Mouse (Mus musculus): ENCODE data around the gene Rad51b. TPM values are rescaled to one million over a fixed set of nuclear protein-coding genes. Genes with fewer than 3 reads are reported as not detected.
A peak's percentile ranks its signal among the peaks of the same experiment; 100 is the strongest.

Rad51b gene
- polyA plus RNA-seq, 1 experiment from 2014 or later = 2.7 TPM

DNA sequence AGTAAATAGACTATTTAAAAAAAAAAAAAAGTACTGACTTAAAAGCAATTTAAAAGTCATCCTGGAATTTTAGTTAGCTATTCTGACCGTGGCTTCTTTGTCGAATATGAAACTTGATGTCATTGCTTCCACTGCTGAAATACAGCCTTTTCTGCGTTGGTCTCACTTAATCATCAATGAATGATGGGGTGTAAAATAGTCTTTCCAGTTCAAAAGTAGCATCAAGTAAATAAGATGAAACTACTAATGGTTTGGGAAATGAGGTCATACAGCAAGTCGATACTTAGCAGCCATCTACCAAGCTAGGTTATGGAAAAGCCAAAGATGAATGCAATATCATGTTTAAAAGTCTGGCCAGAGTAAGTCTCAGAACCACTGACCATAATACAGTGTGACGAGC, 491.3 kb downstream of the Rad51b start:
- Histone ChIP-seq H3K4me3 (ENCODE audit: low read length) (no peak overlapping the region), H3K9me3 (ENCODE audit: control insufficient read depth, low read length) (no peaks in the 10 kb centered on the region), H3K36me3 (ENCODE audit: control insufficient read depth, insufficient read depth, low read length) (no peaks in the 10 kb centered on the region), H3K27ac (ENCODE audit: low read depth, low read length) (no peak overlapping the region), H3K4me1 (ENCODE audit: control insufficient read depth, insufficient read depth, low read depth, low read length) (no peaks in the 10 kb centered on the region), H3K27me3 (replicated peaks; ENCODE audit: control insufficient read depth, insufficient read depth, low read length) (no peaks in the 10 kb centered on the region), H3K9ac (ENCODE audit: low read depth, low read length) (no peak overlapping the region), H3K4me2 (ENCODE audit: low read length) (no peak overlapping the region)
- no peak for ATAC-seq
- WGBS = 94% methylated on average over 5 of the region's 5 CpGs

GRCm38 (mm10) chr12:79789481-79789880, 492.4 kb downstream of the Rad51b start:
- WGBS = 83% methylated on average over 6 of the region's 6 CpGs
- H3K4me3 ChIP-seq (ENCODE audit: low read length) = no peak overlapping the region

GRCm38 (mm10) chr12:79793382-79793781, 496.3 kb downstream of the Rad51b start:
- WGBS = 81% methylated on average over 8 of the region's 8 CpGs

More at GRCm38 (mm10) chr12:79789481-79789880, 492.4 kb downstream of the Rad51b start:
- H3K27me3 ChIP-seq (replicated peaks; ENCODE audit: control insufficient read depth, insufficient read depth, low read length) = no peaks in the 10 kb centered on the region
- no peak overlapping the region for H3K27ac ChIP-seq (ENCODE audit: low read depth, low read length)
- no peaks in the 10 kb centered on the region for H3K9me3 ChIP-seq (ENCODE audit: control insufficient read depth, low read length)
- H3K9ac ChIP-seq (ENCODE audit: low read depth, low read length) = no peak overlapping the region
- no peak for ATAC-seq
- H3K4me1 ChIP-seq (ENCODE audit: control insufficient read depth, insufficient read depth, low read depth, low read length) = no peaks in the 10 kb centered on the region
- no peak overlapping the region for H3K4me2 ChIP-seq (ENCODE audit: low read length)
- H3K36me3 ChIP-seq (ENCODE audit: control insufficient read depth, insufficient read depth, low read length) = no peaks in the 10 kb centered on the region

DNA sequence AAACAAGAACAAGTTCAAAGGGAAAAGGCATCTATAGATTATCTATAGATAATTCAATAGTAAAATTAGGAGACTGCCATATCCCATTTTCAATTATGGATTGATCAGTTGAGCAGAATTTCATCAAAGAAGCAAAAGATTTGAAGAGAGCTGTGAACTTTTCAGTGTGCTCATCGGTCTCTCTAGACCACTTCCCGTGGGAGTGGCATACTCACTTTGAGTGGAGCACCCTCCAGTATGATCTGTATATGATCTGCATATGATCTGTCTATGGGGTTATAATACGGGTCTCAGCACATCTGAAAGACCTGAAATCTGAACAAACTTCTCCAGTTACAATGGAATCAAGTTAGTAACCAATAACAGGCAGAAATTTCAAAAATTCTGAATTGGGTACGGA, 497.7 kb downstream of the Rad51b start:
- H3K27me3 ChIP-seq (replicated peaks; ENCODE audit: control insufficient read depth, insufficient read depth, low read length) = no peaks in the 10 kb centered on the region
- 97% methylated on average over 4 of the region's 4 CpGs for WGBS
- H3K9ac ChIP-seq (ENCODE audit: low read depth, low read length) = no peak overlapping the region

More at GRCm38 (mm10) chr12:79793382-79793781, 496.3 kb downstream of the Rad51b start:
- Histone ChIP-seq H3K4me1 (ENCODE audit: control insufficient read depth, insufficient read depth, low read depth, low read length) (no peaks in the 10 kb centered on the region), H3K27me3 (replicated peaks; ENCODE audit: control insufficient read depth, insufficient read depth, low read length) (no peaks in the 10 kb centered on the region), H3K9me3 (ENCODE audit: control insufficient read depth, low read length) (no peaks in the 10 kb centered on the region), H3K9ac (ENCODE audit: low read depth, low read length) (no peak overlapping the region), H3K27ac (ENCODE audit: low read depth, low read length) (no peak overlapping the region), H3K36me3 (ENCODE audit: control insufficient read depth, insufficient read depth, low read length) (no peaks in the 10 kb centered on the region), H3K4me3 (ENCODE audit: low read length) (no peak overlapping the region), H3K4me2 (ENCODE audit: low read length) (no peak overlapping the region)
- ATAC-seq = no peak

DNA sequence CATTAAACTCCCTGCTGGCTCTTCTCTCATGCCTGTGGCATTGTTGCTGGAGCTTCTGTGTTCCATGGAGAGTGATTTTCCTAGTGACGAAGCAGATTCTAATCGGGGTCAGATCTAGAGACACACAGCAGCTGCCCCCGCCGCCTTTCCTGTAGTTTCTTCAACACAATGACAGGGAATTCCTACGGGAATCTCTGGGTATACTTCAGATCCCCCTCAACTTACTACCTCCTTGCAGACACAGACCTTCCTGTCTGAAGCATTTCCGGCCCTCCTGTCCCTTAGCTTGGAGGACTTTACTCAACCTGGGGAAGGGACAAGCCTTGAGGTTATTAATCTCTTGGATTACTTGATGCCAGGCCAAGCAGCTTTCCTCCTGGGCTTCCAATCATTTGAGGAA, 499.2 kb downstream of the Rad51b start:
- no peak overlapping the region for H3K27ac ChIP-seq (ENCODE audit: low read depth, low read length)
- H3K4me1 ChIP-seq (ENCODE audit: control insufficient read depth, insufficient read depth, low read depth, low read length) = no peaks in the 10 kb centered on the region
- H3K4me3 ChIP-seq (ENCODE audit: low read length) = no peak overlapping the region
- WGBS = 69% methylated on average over 6 of the region's 6 CpGs
- no peak overlapping the region for H3K4me2 ChIP-seq (ENCODE audit: low read length)
- H3K9me3 ChIP-seq (ENCODE audit: control insufficient read depth, low read length) = no peaks in the 10 kb centered on the region
- ATAC-seq = no peak
- no peaks in the 10 kb centered on the region for H3K36me3 ChIP-seq (ENCODE audit: control insufficient read depth, insufficient read depth, low read length)
- H3K9ac ChIP-seq (ENCODE audit: low read depth, low read length) = no peak overlapping the region
- H3K27me3 ChIP-seq (replicated peaks; ENCODE audit: control insufficient read depth, insufficient read depth, low read length) = no peaks in the 10 kb centered on the region

More for the DNA sequence above, 497.7 kb downstream of the Rad51b start:
- no peak overlapping the region for H3K27ac ChIP-seq (ENCODE audit: low read depth, low read length)
- no peaks in the 10 kb centered on the region for H3K36me3 ChIP-seq (ENCODE audit: control insufficient read depth, insufficient read depth, low read length)
- no peaks in the 10 kb centered on the region for H3K9me3 ChIP-seq (ENCODE audit: control insufficient read depth, low read length)
- H3K4me3 ChIP-seq (ENCODE audit: low read length) = no peak overlapping the region
- ATAC-seq = no peak
- no peak overlapping the region for H3K4me2 ChIP-seq (ENCODE audit: low read length)
- no peaks in the 10 kb centered on the region for H3K4me1 ChIP-seq (ENCODE audit: control insufficient read depth, insufficient read depth, low read depth, low read length)

GRCm38 (mm10) chr12:79796823-79797821, 500.0 kb downstream of the Rad51b start:
- H3K27ac ChIP-seq (ENCODE audit: low read depth, low read length) = peak overlapping the region; percentile 2; the same call in 1 of the 2 replicates
- H3K4me2 ChIP-seq (ENCODE audit: low read length) = no peak overlapping the region
- no peak overlapping the region for H3K4me3 ChIP-seq (ENCODE audit: low read length)
- H3K9ac ChIP-seq (ENCODE audit: low read depth, low read length) = no peak overlapping the region
- H3K9me3 ChIP-seq (ENCODE audit: control insufficient read depth, low read length) = no peaks in the 10 kb centered on the region
- no peak for ATAC-seq
- no peaks in the 10 kb centered on the region for H3K36me3 ChIP-seq (ENCODE audit: control insufficient read depth, insufficient read depth, low read length)
- no peaks in the 10 kb centered on the region for H3K4me1 ChIP-seq (ENCODE audit: control insufficient read depth, insufficient read depth, low read depth, low read length)
- H3K27me3 ChIP-seq (replicated peaks; ENCODE audit: control insufficient read depth, insufficient read depth, low read length) = no peaks in the 10 kb centered on the region
- 69% methylated on average over 18 of the region's 18 CpGs for WGBS

DNA sequence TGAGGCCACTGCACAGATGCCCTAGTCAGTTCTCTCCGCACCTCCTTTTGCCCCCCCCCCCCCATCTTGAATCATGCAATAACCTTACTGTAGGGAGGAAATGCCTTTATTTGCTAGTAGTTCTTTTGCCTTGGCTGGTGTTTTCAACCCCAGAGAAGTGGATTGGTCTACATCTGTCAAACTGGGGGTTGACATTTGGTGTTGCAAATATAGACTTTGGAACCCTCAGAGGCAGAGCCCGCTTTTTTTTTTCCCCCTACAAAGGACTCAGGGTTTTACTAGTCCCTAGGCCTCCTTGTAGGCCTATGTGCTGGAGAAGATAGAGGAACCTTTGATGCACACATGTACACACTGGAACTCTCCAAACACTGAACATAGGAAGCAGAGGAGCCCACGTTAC, 501.4 kb downstream of the Rad51b start:
- Histone ChIP-seq H3K4me1 (ENCODE audit: control insufficient read depth, insufficient read depth, low read depth, low read length) (no peaks in the 10 kb centered on the region), H3K4me2 (ENCODE audit: low read length) (no peak overlapping the region), H3K27me3 (replicated peaks; ENCODE audit: control insufficient read depth, insufficient read depth, low read length) (no peaks in the 10 kb centered on the region), H3K36me3 (ENCODE audit: control insufficient read depth, insufficient read depth, low read length) (no peaks in the 10 kb centered on the region), H3K9me3 (ENCODE audit: control insufficient read depth, low read length) (no peaks in the 10 kb centered on the region), H3K9ac (ENCODE audit: low read depth, low read length) (no peak overlapping the region), H3K27ac (ENCODE audit: low read depth, low read length) (no peak overlapping the region), H3K4me3 (ENCODE audit: low read length) (no peak overlapping the region)
- WGBS = 99% methylated on average over 3 of the region's 3 CpGs
- ATAC-seq = no peak

DNA sequence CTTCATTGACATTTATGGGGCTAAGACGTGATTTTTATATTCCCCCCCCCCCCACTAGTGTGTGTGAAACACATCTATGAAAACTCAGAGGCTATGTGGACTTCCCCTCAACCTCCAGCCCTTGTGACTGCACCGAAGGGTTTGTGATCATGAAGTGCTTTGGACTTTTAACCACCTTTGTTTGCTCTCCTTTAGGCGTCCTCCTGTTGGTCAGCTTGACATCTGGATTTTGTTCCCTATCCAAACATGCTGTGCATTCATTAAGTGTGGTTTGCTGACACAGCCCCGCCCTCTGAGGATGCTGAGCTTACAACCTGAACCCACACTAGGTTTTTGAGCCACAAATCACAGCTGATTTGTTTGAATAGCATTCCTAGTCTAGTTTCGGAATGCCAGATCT, 502.3 kb downstream of the Rad51b start:
- ATAC-seq = no peak
- WGBS = 82% methylated on average over 5 of the region's 5 CpGs

GRCm38 (mm10) chr12:79803670-79804069, 506.6 kb downstream of the Rad51b start:
- Histone ChIP-seq H3K27ac (ENCODE audit: low read depth, low read length) (no peak overlapping the region), H3K9me3 (ENCODE audit: control insufficient read depth, low read length) (no peaks in the 10 kb centered on the region), H3K4me3 (ENCODE audit: low read length) (no peak overlapping the region), H3K27me3 (replicated peaks; ENCODE audit: control insufficient read depth, insufficient read depth, low read length) (no peaks in the 10 kb centered on the region), H3K4me2 (ENCODE audit: low read length) (no peak overlapping the region), H3K9ac (ENCODE audit: low read depth, low read length) (no peak overlapping the region), H3K4me1 (ENCODE audit: control insufficient read depth, insufficient read depth, low read depth, low read length) (peaks cover 10% of the 10 kb centered on the region), H3K36me3 (ENCODE audit: control insufficient read depth, insufficient read depth, low read length) (no peaks in the 10 kb centered on the region)
- 67% methylated on average over 1 of the region's 1 CpGs for WGBS
- no peak for ATAC-seq

More for the DNA sequence above, 502.3 kb downstream of the Rad51b start:
- Histone ChIP-seq H3K4me3 (ENCODE audit: low read length) (no peak overlapping the region), H3K4me2 (ENCODE audit: low read length) (no peak overlapping the region), H3K9ac (ENCODE audit: low read depth, low read length) (no peak overlapping the region), H3K27ac (ENCODE audit: low read depth, low read length) (no peak overlapping the region), H3K36me3 (ENCODE audit: control insufficient read depth, insufficient read depth, low read length) (no peaks in the 10 kb centered on the region), H3K27me3 (replicated peaks; ENCODE audit: control insufficient read depth, insufficient read depth, low read length) (no peaks in the 10 kb centered on the region), H3K9me3 (ENCODE audit: control insufficient read depth, low read length) (no peaks in the 10 kb centered on the region), H3K4me1 (ENCODE audit: control insufficient read depth, insufficient read depth, low read depth, low read length) (no peaks in the 10 kb centered on the region; the same call in 1 of the 2 replicates)
